In genomic region chr11:21141242-21141641, GRCm38 (mm10) we compare ENCODE assay signal across 10 mouse cellular contexts.
"Had no signal": no experiment of that assay in that cellular context is flagged by ENCODE, and none has a peak within 500 bp of the region (broad histone marks: within the 10 kb centered on the region; RNA-seq: fewer than 3 reads in every experiment).

No protein-coding gene starts in this region.

- DNase-seq: liver, postnatal 0 days; lung, adult 2 months; lung, postnatal 14 days; lung, postnatal 36 days; midbrain, embryonic 14.5 days; right cerebral cortex, postnatal 14 days; thymus, adult 2 months; thymus, postnatal 25 days had no signal

- ATAC-seq: liver, postnatal 0 days; lung, postnatal 0 days; midbrain, embryonic 16.5 days had no signal
